Mouse (Mus musculus): Measurements from ENCODE around the gene Atxn1.

GRCm38 (mm10) chr13:45828035-45828434, 136.8 kb downstream of the Atxn1 start:
- TF ChIP-seq CTCF (IDR thresholded peaks at IDR 0.05; ENCODE audit: low read depth, low read length) (no peak), TAL1 (conservative IDR thresholded peaks at IDR 0.05; ENCODE audit: low read depth, low read length) (no peak), GATA1 (IDR thresholded peaks at IDR 0.05; ENCODE audit: borderline replicate concordance, low read length) (no peak), GATA2 (IDR thresholded peaks at IDR 0.05; ENCODE audit: borderline replicate concordance, low read depth, low read length) (no peak), POLR2AphosphoS5 (IDR thresholded peaks at IDR 0.05; ENCODE audit: insufficient replicate concordance, low read depth, low read length) (no peak)
